Mouse (Mus musculus) liver, embryonic 16.5 days (tissue): ENCODE measurements at regions not wholly inside any gene's neighbourhood (a gene's known extent, or its start where the extent isn't known, plus 50 kb on each side); places are given as distances from the start of the nearest gene placed in this dataset.
A peak's percentile ranks its signal among the peaks of the same experiment; 100 is the strongest.

Experiments used
- ATAC-seq: fragments of 200-750 bp; cut with Nextera tagmentation; 2 replicates; pipeline ENCODE4 v1.8.0; 2017; ENCODE audit warnings: low read depth, mild to moderate bottlenecking, moderate number of reproducible peaks, moderate library complexity
- H3K27ac ChIP-seq: fragments of 300-500 bp; sonication (generic); 2 replicates; pipeline ENCODE4 v1.5.1; 2014; ENCODE audit warnings: mild to moderate bottlenecking, low read length
- H3K27me3 ChIP-seq: fragments of 300-500 bp; sonication (generic); 2 replicates; pipeline ENCODE4 v1.6.1; 2014; ENCODE audit warnings: low read depth, low read length, mixed read lengths; ENCODE audit not compliant: control insufficient read depth, insufficient read depth
- H3K36me3 ChIP-seq: fragments of 300-500 bp; sonication (generic); 2 replicates; pipeline ENCODE4 v1.6.1; 2014; ENCODE audit warnings: mild to moderate bottlenecking; ENCODE audit not compliant: control insufficient read depth, insufficient read depth
- H3K4me1 ChIP-seq: fragments of 300-500 bp; sonication (generic); 2 replicates; pipeline ENCODE4 v1.6.1; 2014; ENCODE audit warnings: low read depth, low read length, mixed read lengths; ENCODE audit not compliant: control insufficient read depth
- H3K4me2 ChIP-seq: fragments of 300-500 bp; sonication (generic); 2 replicates; pipeline ENCODE4 v1.6.1; 2014; ENCODE audit warnings: low read depth, low read length, mixed read lengths
- H3K4me3 ChIP-seq: fragments of 300-500 bp; sonication (generic); 2 replicates; pipeline ENCODE4 v1.5.1; 2014; ENCODE audit warnings: low read depth, mild to moderate bottlenecking, low read length
- H3K9ac ChIP-seq: fragments of 300-500 bp; sonication (generic); 2 replicates; pipeline ENCODE4 v1.6.1; 2014; ENCODE audit warnings: low read depth, low read length
- H3K9me3 ChIP-seq: fragments of 300-500 bp; sonication (generic); replicated peaks from 2 replicates; pipeline ENCODE4 v1.6.1; 2016; ENCODE audit warnings: low read length; ENCODE audit not compliant: control insufficient read depth
- WGBS: fragments of 180-500 bp; shearing (Covaris S2); extraction: QIAGEN DNeasy Blood & Tissue Kit; methylation state at CpG from one replicate; pipeline ENCODE4 v1.1.7; 2014; ENCODE audit not compliant: insufficient replicate concordance; 5-methylcytosine and 5-hydroxymethylcytosine counted together

- Histone ChIP-seq H3K9me3 (no peaks in the 10 kb centered on the region), H3K9ac (no peak overlapping the region), H3K4me1 (peaks cover 8% of the 10 kb centered on the region; the same call in 1 of the 2 replicates), H3K4me2 (no peak overlapping the region), H3K36me3 (no peaks in the 10 kb centered on the region), H3K4me3 (no peak overlapping the region), H3K27ac (no peak overlapping the region), H3K27me3 (no peaks in the 10 kb centered on the region)
- no peak for ATAC-seq
Measured at GRCm38 (mm10) chr1:13424524-13424923, 2010.6 kb downstream of the A830018L16Rik start.

DNA sequence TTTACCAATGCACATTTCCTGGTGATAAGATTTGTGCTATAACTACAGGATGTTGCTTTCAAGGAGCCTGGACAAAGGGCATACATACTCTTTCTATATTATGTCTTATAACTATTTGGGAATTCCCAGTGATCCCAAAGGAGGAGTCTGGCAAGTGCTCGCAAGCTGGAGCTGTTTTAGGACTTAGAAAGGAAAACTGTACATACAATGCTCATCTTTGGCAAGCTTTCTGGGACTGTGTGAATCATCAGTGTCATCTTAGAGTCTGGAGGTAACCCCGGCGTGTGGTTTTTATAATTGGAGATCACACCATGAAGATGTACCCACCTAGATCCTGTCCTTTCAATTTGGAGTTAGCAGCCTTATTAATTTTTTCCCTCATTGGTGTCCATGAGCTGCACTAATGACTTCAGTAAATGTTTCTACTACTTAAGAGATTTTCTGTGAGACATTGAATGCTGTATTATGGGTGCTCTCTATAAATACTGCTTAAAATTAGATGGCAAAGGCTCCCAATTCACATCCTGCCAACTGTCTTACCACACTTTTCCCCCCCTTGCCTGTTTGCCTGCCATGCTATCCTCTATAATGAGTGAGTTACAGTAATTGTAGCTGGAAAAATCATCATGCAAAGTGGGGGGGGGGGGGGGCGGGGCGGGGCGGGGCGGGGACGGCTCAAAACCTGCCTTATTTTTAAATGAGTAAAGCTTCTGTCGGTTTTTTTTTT lies 2011.9 kb downstream of the A830018L16Rik start:
- no peaks in the 10 kb centered on the region for H3K9me3 ChIP-seq
- H3K4me3 ChIP-seq: peak overlapping the region; percentile 59
- H3K9ac ChIP-seq: peak overlapping the region; percentile 58; the same call in 1 of the 2 replicates
- no peaks in the 10 kb centered on the region for H3K27me3 ChIP-seq
- H3K27ac ChIP-seq: no peak overlapping the region
- WGBS: 22% methylated on average over 9 of the region's 9 CpGs
- peaks cover 8% of the 10 kb centered on the region; the same call in 1 of the 2 replicates for H3K4me1 ChIP-seq
- H3K36me3 ChIP-seq: no peaks in the 10 kb centered on the region
- peak overlapping the region; percentile 77 for H3K4me2 ChIP-seq
- ATAC-seq: no peak

GRCm38 (mm10) chr1:13426328-13427067 lies 2012.6 kb downstream of the A830018L16Rik start:
- 3% methylated on average over 30 of the region's 30 CpGs for WGBS
- 0 out of 2 replicates have a peak overlapping the region, but pooled peaks have one; percentile 37 for H3K27ac ChIP-seq

GRCm38 (mm10) chr1:13427068-13427434 lies 2013.1 kb downstream of the A830018L16Rik start:
- peak overlapping the region; percentile 59 for H3K4me3 ChIP-seq
- no peaks in the 10 kb centered on the region for H3K9me3 ChIP-seq
- no peak overlapping the region for H3K27ac ChIP-seq
- H3K27me3 ChIP-seq: no peaks in the 10 kb centered on the region
- ATAC-seq: no peak; the same call in 1 of the 2 replicates
- H3K4me2 ChIP-seq: peak overlapping the region; percentile 77
- 50% methylated on average over 5 of the region's 5 CpGs for WGBS
- peaks cover 8% of the 10 kb centered on the region; the same call in 1 of the 2 replicates for H3K4me1 ChIP-seq
- no peaks in the 10 kb centered on the region for H3K36me3 ChIP-seq
- no peak overlapping the region for H3K9ac ChIP-seq

More at GRCm38 (mm10) chr1:13426328-13427067, 2012.6 kb downstream of the A830018L16Rik start:
- Histone ChIP-seq H3K9me3 (no peaks in the 10 kb centered on the region), H3K9ac (peak overlapping the region; percentile 58), H3K4me3 (peak overlapping the region; percentile 59), H3K4me2 (peak overlapping the region; percentile 77), H3K4me1 (peaks cover 8% of the 10 kb centered on the region; the same call in 1 of the 2 replicates), H3K27me3 (no peaks in the 10 kb centered on the region), H3K36me3 (no peaks in the 10 kb centered on the region)
- ATAC-seq: peak; percentile 78

DNA sequence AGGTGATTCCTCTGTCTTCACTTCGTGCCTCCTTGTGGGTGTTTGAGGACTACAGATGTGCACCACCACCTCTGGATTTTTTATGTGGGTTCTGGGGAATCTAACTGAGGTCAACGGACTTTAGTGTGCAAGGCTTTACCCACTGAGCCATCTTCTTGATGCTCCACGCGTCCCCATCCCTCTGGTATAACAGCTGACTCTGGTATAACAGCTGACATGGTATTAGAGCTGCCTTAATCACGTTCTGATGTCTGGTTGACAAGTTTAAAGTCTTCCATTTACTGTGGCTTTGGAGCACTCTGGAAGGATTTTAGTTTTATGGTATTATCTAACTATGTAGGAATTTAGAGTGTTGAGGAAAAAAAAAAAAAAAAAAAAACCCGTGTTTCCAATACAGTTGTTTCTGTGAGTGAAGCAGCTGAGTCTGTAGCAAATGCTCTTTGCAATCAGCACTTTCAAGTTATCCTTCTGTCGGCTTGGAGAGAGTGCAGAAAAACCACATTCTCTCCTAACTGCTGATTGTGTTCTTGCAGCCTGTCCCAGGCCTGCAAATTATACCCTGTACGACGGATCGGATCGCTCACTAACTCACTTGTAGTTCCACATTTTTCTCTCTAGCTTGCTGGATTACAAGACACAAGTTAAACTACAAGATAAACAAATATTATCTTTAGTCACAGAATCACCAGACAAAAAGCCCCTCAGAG lies 2013.7 kb downstream of the A830018L16Rik start:
- no peak for ATAC-seq
- Histone ChIP-seq H3K36me3 (no peaks in the 10 kb centered on the region), H3K4me1 (peaks cover 8% of the 10 kb centered on the region; the same call in 1 of the 2 replicates), H3K9me3 (no peaks in the 10 kb centered on the region), H3K9ac (no peak overlapping the region), H3K27ac (no peak overlapping the region), H3K4me2 (no peak overlapping the region), H3K27me3 (no peaks in the 10 kb centered on the region), H3K4me3 (no peak overlapping the region)
- WGBS: 49% methylated on average over 11 of the region's 11 CpGs

GRCm38 (mm10) chr1:13437747-13438394 lies 2024.0 kb downstream of the A830018L16Rik start:
- Histone ChIP-seq H3K4me2 (no peak overlapping the region), H3K9me3 (no peaks in the 10 kb centered on the region), H3K27me3 (no peaks in the 10 kb centered on the region), H3K4me1 (no peaks in the 10 kb centered on the region), H3K27ac (no peak overlapping the region), H3K9ac (no peak overlapping the region), H3K4me3 (no peak overlapping the region), H3K36me3 (no peaks in the 10 kb centered on the region)
- 62% methylated on average over 6 of the region's 6 CpGs for WGBS
- no peak for ATAC-seq

DNA sequence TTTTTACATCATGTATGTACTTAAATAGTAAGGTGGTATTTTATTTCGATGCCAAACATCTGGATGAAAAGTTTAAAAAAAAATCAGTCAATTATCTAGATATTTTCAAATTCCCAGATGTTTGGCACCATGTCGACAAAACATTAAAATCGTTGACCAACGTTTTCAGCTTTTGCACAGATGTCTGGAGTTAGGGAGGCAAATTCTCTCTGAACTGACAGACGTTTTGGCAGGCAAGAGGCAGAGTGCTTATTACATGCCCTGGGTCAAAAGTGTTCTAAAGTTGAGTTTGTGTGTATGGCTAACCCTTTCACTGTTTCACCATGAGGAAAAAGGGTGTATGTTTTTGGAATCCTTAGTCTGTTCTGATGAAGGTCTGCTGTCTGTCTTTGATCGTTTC lies 2028.5 kb downstream of the A830018L16Rik start:
- no peaks in the 10 kb centered on the region for H3K9me3 ChIP-seq

GRCm38 (mm10) chr1:13454534-13454933 lies 2040.6 kb downstream of the A830018L16Rik start:
- no peak for ATAC-seq
- Histone ChIP-seq H3K4me2 (no peak overlapping the region), H3K9me3 (no peaks in the 10 kb centered on the region), H3K4me3 (no peak overlapping the region), H3K27me3 (no peaks in the 10 kb centered on the region), H3K4me1 (no peaks in the 10 kb centered on the region), H3K9ac (no peak overlapping the region), H3K36me3 (no peaks in the 10 kb centered on the region), H3K27ac (no peak overlapping the region)
- WGBS: 22% methylated on average over 2 of the region's 2 CpGs

More for the DNA sequence above, 2028.5 kb downstream of the A830018L16Rik start:
- Histone ChIP-seq H3K27ac (no peak overlapping the region), H3K4me1 (no peaks in the 10 kb centered on the region), H3K36me3 (no peaks in the 10 kb centered on the region), H3K27me3 (no peaks in the 10 kb centered on the region), H3K9ac (no peak overlapping the region), H3K4me2 (no peak overlapping the region), H3K4me3 (no peak overlapping the region)
- ATAC-seq: no peak
- WGBS: 60% methylated on average over 6 of the region's 6 CpGs
